Mouse (Mus musculus) ES-Bruce4 (cell line): ENCODE measurements around the gene Dbil5. TPM values are rescaled to one million over a fixed set of nuclear protein-coding genes. Genes with fewer than 3 reads are reported as not detected.

Source experiments
- H3K27ac ChIP-seq: 2 replicates; pipeline ENCODE4 v1.5.1; 2012; ENCODE audit warnings: low read length, inconsistent platforms; ENCODE audit not compliant: insufficient read depth
- H3K27me3 ChIP-seq: 2 replicates; pipeline ENCODE4 v1.6.1; 2012; ENCODE audit warnings: mild to moderate bottlenecking, low read length, inconsistent platforms; ENCODE audit not compliant: control insufficient read depth, poor library complexity, insufficient read depth, severe bottlenecking
- H3K36me3 ChIP-seq: 2 replicates; pipeline ENCODE4 v1.6.1; 2012; ENCODE audit warnings: inconsistent platforms, mild to moderate bottlenecking, low read length, moderate library complexity; ENCODE audit not compliant: control insufficient read depth, poor library complexity, insufficient read depth, severe bottlenecking
- H3K4me1 ChIP-seq: one replicate; pipeline ENCODE4 v1.8.1; 2011; ENCODE audit warnings: low read length; ENCODE audit not compliant: control insufficient read depth, insufficient read depth
- H3K4me3 ChIP-seq: 2 replicates; pipeline ENCODE4 v1.5.1; 2011; ENCODE audit warnings: low read depth, mild to moderate bottlenecking, low read length
- H3K9ac ChIP-seq: 2 replicates; pipeline ENCODE4 v1.6.1; 2012; ENCODE audit warnings: low read depth, mild to moderate bottlenecking, inconsistent platforms; ENCODE audit not compliant: poor library complexity, severe bottlenecking
- H3K9me3 ChIP-seq: replicated peaks from 2 replicates; pipeline ENCODE4 v1.6.1; 2012; ENCODE audit warnings: mild to moderate bottlenecking, low read length, inconsistent platforms; ENCODE audit not compliant: control insufficient read depth, poor library complexity, insufficient read depth, severe bottlenecking
- CTCF ChIP-seq: IDR thresholded peaks from one replicate; pipeline ENCODE4 v1.8.1; 2011; ENCODE audit warnings: low read depth, low read length
- EP300 ChIP-seq: IDR thresholded peaks from 2 replicates; pipeline ENCODE4 v1.6.1; 2011; ENCODE audit warnings: low read depth, low read length; ENCODE audit not compliant: insufficient read depth
- POLR2A ChIP-seq: IDR thresholded peaks from one replicate; pipeline ENCODE4 v1.8.1; 2011; ENCODE audit warnings: low read length; ENCODE audit not compliant: insufficient read depth
- polyA plus RNA-seq: library from polyadenylated mRNA; stranded (reverse); fragments of >200 nt; gene quantifications from 2 replicates; pipeline ENCODE4 v1.2.4, GENCODE M21; 2011; ENCODE audit warnings: low read depth; ENCODE audit not compliant: missing spikeins, insufficient read depth, insufficient read length

Dbil5 gene
- polyA plus RNA-seq, 1 experiment, result not detected

DNA sequence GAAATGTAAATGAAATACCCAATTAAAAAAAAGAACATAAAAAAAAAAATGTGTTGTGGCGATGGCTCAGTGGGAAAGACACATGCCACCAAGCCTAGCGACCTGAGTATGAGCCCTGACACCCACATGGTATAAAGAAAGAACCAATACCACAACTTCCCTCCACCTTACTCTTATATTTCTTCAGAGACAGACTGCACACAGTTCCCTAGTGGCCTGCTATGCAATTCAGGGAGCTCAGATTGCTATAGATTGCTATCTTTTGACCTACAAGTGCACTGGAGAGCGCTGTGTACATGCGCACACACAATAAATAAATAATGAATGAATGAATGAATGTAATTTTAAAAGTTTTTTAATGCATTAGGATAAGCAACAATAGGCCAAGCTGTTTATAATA lies 33.7 kb upstream of the Dbil5 start:
- no peak overlapping the region for H3K4me3 ChIP-seq
- H3K9me3 ChIP-seq, result no peaks in the 10 kb centered on the region
- no peak for TF ChIP-seq EP300
- TF ChIP-seq CTCF, result no peak
- TF ChIP-seq POLR2A, result no peak
- H3K4me1 ChIP-seq, result no peaks in the 10 kb centered on the region
- H3K27ac ChIP-seq, result no peak overlapping the region
- H3K27me3 ChIP-seq, result no peaks in the 10 kb centered on the region
- no peak overlapping the region for H3K9ac ChIP-seq
- no peaks in the 10 kb centered on the region for H3K36me3 ChIP-seq

DNA sequence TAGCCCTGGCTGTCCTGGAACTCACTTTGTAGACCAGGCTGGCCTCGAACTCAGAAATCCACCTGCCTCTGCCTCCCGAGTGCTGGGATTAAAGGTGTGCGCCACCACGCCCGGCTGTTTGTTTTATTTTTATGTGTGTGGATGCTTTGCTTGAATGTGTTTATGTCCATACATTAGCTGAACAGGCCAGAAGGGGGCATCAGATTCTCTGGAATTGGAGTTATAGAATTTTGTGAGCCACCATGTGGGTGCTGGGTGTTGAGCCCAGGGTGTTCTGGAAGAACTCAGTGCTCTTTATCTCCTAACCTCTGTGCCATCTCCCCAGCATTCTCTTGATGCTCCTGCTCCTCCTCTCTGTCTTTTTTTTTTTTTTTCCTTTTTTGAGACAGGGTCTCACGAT lies 30.5 kb upstream of the Dbil5 start:
- Histone ChIP-seq H3K4me3 (no peak overlapping the region), H3K4me1 (no peaks in the 10 kb centered on the region), H3K27me3 (no peaks in the 10 kb centered on the region), H3K9ac (no peak overlapping the region), H3K9me3 (no peaks in the 10 kb centered on the region), H3K36me3 (no peaks in the 10 kb centered on the region), H3K27ac (no peak overlapping the region)
- TF ChIP-seq POLR2A (no peak), CTCF (no peak), EP300 (no peak)

DNA sequence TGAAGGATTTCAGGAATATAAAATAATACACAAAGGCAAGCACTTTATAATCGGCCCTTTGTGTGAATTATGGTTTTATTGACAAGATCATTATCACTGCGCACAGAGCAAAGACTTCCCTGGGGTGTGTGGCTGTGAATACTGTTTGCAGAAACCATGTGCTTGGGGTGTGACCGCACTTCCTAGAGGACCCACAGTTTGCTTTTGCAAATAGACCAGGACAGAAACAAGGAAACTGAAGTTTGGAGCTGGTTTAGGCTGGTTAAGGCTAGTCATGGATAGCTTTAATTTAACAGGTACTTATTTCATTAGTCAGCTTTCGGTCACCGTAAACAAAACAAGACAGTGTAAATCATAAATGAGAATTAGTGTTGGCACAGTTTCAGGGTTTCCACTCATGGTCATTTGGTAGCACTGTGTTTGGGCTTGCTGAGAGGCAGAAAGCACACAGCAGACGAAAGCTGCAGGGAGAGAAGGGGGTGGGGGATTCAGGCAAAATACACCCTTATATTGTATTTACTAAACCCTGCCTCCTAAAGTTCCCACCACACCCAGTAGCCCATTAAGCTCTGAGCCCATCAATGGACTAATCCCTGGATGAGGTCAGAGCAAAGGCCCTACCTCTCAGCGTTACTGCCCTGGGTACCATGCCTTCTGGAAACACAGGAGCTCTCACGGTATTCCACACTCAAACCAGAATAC lies 21.0 kb upstream of the Dbil5 start:
- Histone ChIP-seq H3K9ac (no peak overlapping the region), H3K27ac (no peak overlapping the region), H3K27me3 (peaks cover 2% of the 10 kb centered on the region; the same call in 1 of the 2 replicates), H3K36me3 (no peaks in the 10 kb centered on the region), H3K9me3 (no peaks in the 10 kb centered on the region), H3K4me1 (no peaks in the 10 kb centered on the region), H3K4me3 (no peak overlapping the region)
- TF ChIP-seq EP300 (no peak), POLR2A (no peak), CTCF (no peak)

DNA sequence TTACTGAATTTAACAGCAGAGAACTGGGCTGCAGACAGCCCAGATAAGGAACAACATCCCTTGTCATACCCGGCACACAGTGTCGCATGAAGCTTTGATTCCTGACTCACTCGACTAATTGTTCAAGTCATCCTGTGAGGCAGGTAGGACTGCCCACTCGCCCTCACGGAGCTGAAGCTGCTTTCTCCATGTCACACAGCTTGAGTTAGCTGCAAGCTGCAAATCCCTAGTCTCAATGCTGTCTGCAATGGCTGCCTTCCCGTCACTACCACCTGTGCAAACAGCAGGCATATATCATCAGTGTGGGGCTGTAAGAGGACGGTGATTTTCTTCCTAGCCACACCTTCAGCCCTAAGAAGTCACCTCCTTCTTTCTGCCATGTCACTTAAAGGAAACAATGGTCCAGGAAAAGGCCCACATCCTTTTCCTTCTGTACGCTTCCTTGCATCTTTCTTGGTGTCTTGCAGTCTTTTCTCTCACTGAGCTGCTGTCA lies 20.4 kb upstream of the Dbil5 start:
- Histone ChIP-seq H3K9ac (no peak overlapping the region), H3K27me3 (peaks cover 2% of the 10 kb centered on the region; the same call in 1 of the 2 replicates), H3K4me1 (no peaks in the 10 kb centered on the region), H3K4me3 (no peak overlapping the region), H3K9me3 (no peaks in the 10 kb centered on the region), H3K27ac (no peak overlapping the region), H3K36me3 (no peaks in the 10 kb centered on the region)
- TF ChIP-seq CTCF (no peak), POLR2A (no peak), EP300 (no peak)

DNA sequence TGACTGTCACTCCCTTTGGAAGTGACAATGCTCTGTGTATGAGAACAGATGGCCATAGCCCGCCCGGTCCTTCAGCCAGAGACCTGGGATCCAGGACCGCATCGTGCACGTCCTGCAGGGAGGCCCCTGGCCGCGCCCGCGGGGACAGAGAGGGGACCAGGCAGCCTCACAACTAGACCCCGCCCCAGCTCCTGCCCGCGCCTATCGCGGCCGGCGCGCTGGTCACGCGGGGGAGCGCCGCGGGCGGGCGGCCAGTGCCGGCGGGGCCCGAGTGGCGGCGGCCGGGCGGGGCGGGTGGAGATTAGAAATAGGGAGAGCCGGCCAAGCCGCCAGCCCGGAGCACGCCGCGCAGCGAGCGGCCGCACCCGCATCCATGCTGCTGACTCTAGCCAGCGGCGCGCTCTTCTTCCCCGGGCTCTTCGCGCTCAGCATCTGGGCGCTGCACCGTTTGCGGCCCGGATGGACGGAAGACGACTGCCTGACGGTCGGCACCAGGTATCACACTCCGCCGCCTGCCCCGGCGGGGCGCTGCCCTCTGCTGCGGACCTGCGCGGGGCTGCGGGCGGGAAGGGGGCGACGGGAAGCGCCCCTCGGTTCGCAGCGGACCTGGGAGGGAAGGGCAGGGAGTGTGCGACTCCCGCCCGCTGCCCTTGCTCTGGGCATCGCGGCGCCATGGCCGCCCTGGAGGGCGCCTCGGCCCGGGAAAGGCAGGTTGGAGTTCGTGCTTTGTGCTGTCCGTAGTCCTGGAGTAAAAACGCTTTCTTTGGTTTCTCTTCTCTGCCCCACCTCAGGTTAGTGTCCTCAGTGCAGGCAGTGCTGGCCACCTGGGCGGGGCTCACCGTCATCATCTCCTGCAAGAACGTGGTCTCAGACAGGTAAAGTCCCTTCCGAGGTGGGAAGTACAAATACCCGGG lies 15.4 kb upstream of the Dbil5 start:
- no peak for TF ChIP-seq EP300
- no peak for TF ChIP-seq POLR2A
- TF ChIP-seq CTCF, result no peak
- no peaks in the 10 kb centered on the region for H3K4me1 ChIP-seq
- H3K27ac ChIP-seq, result no peak overlapping the region
- H3K4me3 ChIP-seq, result peak overlapping the region; percentile 83
- no peaks in the 10 kb centered on the region for H3K9me3 ChIP-seq
- H3K36me3 ChIP-seq, result no peaks in the 10 kb centered on the region
- H3K9ac ChIP-seq, result peak overlapping the region; percentile 82
- peaks cover 5% of the 10 kb centered on the region; the same call in 1 of the 2 replicates for H3K27me3 ChIP-seq
